Mouse (Mus musculus): ENCODE measurements at regions not wholly inside any gene's neighbourhood (a gene's known extent, or its start where the extent isn't known, plus 50 kb on each side); places are given as distances from the start of the nearest gene placed in this dataset.

DNA sequence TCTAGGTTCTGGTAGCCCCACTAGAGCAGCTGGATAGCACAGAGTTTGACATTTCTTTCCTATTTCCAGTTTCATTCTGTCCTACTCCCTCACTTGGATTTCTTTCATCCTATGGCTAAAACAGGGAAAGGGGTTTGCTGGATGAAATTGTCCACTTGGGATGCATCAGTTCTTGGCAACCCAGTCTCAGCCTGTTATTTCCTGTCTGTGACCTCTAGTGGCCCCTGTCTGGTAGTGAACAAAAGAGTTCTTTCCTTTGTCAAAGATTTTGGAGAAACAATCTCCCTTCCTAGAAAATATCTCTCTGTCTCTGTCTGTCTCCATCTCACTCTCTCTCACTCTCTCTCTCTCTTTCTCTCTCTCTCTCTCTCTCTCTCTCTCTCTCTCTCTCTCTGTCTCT is 50.0 kb upstream of the Ssbp2 start:
- Histone ChIP-seq H3K4me2 (ENCODE audit: low read length) (no peak overlapping the region), H3K27ac (ENCODE audit: low read length) (no peak overlapping the region), H3K4me1 (ENCODE audit: control insufficient read depth, insufficient read depth, low read length) (no peaks in the 10 kb centered on the region), H3K4me3 (ENCODE audit: low read depth, low read length) (no peak overlapping the region), H3K27me3 (ENCODE audit: control insufficient read depth, insufficient read depth, low read depth, low read length) (no peaks in the 10 kb centered on the region), H3K36me3 (ENCODE audit: control insufficient read depth, insufficient read depth, low read length) (no peaks in the 10 kb centered on the region), H3K9me3 (replicated peaks; ENCODE audit: control insufficient read depth, low read length, poor library complexity, severe bottlenecking) (no peaks in the 10 kb centered on the region), H3K9ac (ENCODE audit: low read depth, low read length) (no peak overlapping the region)
- no peak for ATAC-seq
